Mouse (Mus musculus) heart, adult 2 months (tissue): Measurements from ENCODE around the gene Dhx9. TPM values are rescaled to one million over a fixed set of nuclear protein-coding genes. Genes with fewer than 3 reads are reported as not detected.
A peak's percentile ranks its signal among the peaks of the same experiment; 100 is the strongest.
"Not testable (repeated sequence)": the region's sequence is repeated elsewhere in the genome, so short reads cannot be mapped to it uniquely, and the experiment has no call there.

Experiments
- DNase-seq, 2 experiments: peaks; one replicate each; pipeline ENCODE4 v3.0.0; 2021
- H3K27ac ChIP-seq: fragments of 200-600 bp; 2 replicates; pipeline ENCODE4 v1.8.1; 2022
- H3K27me3 ChIP-seq: fragments of 200-500 bp; 2 replicates; pipeline ENCODE4 v1.6.1; 2012; ENCODE audit warnings: mild to moderate bottlenecking, low read length, inconsistent platforms, mixed read lengths; ENCODE audit not compliant: control insufficient read depth, insufficient read depth
- H3K36me3 ChIP-seq: fragments of 200-500 bp; 2 replicates; pipeline ENCODE4 v1.6.1; 2012; ENCODE audit warnings: low read length, inconsistent platforms; ENCODE audit not compliant: control insufficient read depth, insufficient read depth
- H3K4me1 ChIP-seq: fragments of 200-500 bp; 2 replicates; pipeline ENCODE4 v1.6.1; 2011; ENCODE audit warnings: low read length; ENCODE audit not compliant: control insufficient read depth, insufficient read depth
- H3K4me3 ChIP-seq: fragments of 200-600 bp; 2 replicates; pipeline ENCODE4 v1.8.1; 2022
- H3K79me2 ChIP-seq: fragments of 200-500 bp; replicated peaks from 2 replicates; pipeline ENCODE4 v1.6.1; 2012; ENCODE audit warnings: mild to moderate bottlenecking, inconsistent platforms, low read length, moderate library complexity, mixed read lengths; ENCODE audit not compliant: control insufficient read depth, insufficient read depth
- H3K9ac ChIP-seq: fragments of 200-500 bp; 2 replicates; pipeline ENCODE4 v1.6.1; 2012; ENCODE audit warnings: low read depth, mild to moderate bottlenecking, control low read depth, inconsistent platforms, low read length, mixed read lengths
- CTCF ChIP-seq: fragments of 200-600 bp; IDR thresholded peaks from 2 replicates; pipeline ENCODE4 v1.8.1; 2022; ENCODE audit warnings: antibody characterized with exemption, mild to moderate bottlenecking, moderate library complexity
- EP300 ChIP-seq: fragments of 200-500 bp; IDR thresholded peaks from 2 replicates; pipeline ENCODE4 v1.6.1; 2011; ENCODE audit warnings: low read depth, low read length, control low read depth; ENCODE audit not compliant: insufficient read depth
- POLR2A ChIP-seq: fragments of 200-500 bp; IDR thresholded peaks from 2 replicates; pipeline ENCODE4 v1.6.1; 2011; ENCODE audit warnings: mild to moderate bottlenecking, low read depth, low read length, control low read depth; ENCODE audit not compliant: insufficient read depth
- WGBS: fragments of 180-500 bp; shearing (Covaris S2); methylation state at CpG from one replicate; pipeline ENCODE4 v1.1.7; 2018; 5-methylcytosine and 5-hydroxymethylcytosine counted together
- intact Hi-C: fragments of 180-260 bp; cut with DNase I; formaldehyde crosslinking; loops from one replicate; pipeline ENCODE4 v1.15.1; 2025
- polyA plus RNA-seq: library from polyadenylated mRNA; depleted of rRNA; stranded (reverse); fragments of >200 nt; gene quantifications from 2 replicates; pipeline ENCODE4 v1.2.3, GENCODE M21; 2012
- total RNA-seq, 2 experiments: library from RNA; stranded (reverse); gene quantifications; 2 replicates each; pipeline ENCODE4 v1.2.3; 2021

Dhx9 gene
- total and polyA plus RNA-seq, 3 experiments: 10.1 to 45.4 (median 44.0) TPM

- Histone ChIP-seq H3K36me3 (peaks cover 7% of the 10 kb centered on the region), H3K4me3 (no peak overlapping the region), H3K27me3 (no peaks in the 10 kb centered on the region), H3K9ac (no peak overlapping the region), H3K27ac (no peak overlapping the region), H3K79me2 (peaks cover 6% of the 10 kb centered on the region), H3K4me1 (peaks cover 4% of the 10 kb centered on the region)
- TF ChIP-seq CTCF: no peak
- no peak for TF ChIP-seq EP300
- no peak for TF ChIP-seq POLR2A
- no peak for DNase-seq
- 83% methylated on average over 4 of the region's 4 CpGs for WGBS
- intact Hi-C loops: loop anchor here (5.0 kb wide), 1 partner anchor 252 kb away; the partner anchor contains the start of gene Rgs16
These were observed 2.5 kb upstream of the Dhx9 start for GRCm38 (mm10) chr1:153489963-153490362.

GRCm38 (mm10) chr1:153489540-153489939 is 2.1 kb upstream of the Dhx9 start:
- intact Hi-C loops: loop anchor here (5.0 kb wide), 1 partner anchor 253 kb away; the partner anchor contains the start of gene Rgs16
- Histone ChIP-seq H3K36me3 (peaks cover 11% of the 10 kb centered on the region), H3K4me3 (no peak overlapping the region), H3K79me2 (peaks cover 6% of the 10 kb centered on the region), H3K27me3 (no peaks in the 10 kb centered on the region), H3K9ac (no peak overlapping the region), H3K27ac (no peak overlapping the region), H3K4me1 (peaks cover 4% of the 10 kb centered on the region)
- WGBS: 26% methylated on average over 2 of the region's 2 CpGs
- TF ChIP-seq CTCF: no peak
- no peak for TF ChIP-seq POLR2A
- no peak for TF ChIP-seq EP300
- DNase-seq: no peak

- Histone ChIP-seq H3K79me2 (peaks cover 6% of the 10 kb centered on the region), H3K36me3 (peaks cover 11% of the 10 kb centered on the region), H3K27me3 (no peaks in the 10 kb centered on the region), H3K4me3 (no peak overlapping the region), H3K9ac (no peak overlapping the region), H3K27ac (no peak overlapping the region), H3K4me1 (peaks cover 4% of the 10 kb centered on the region)
- intact Hi-C loops: loop anchor here (5.0 kb wide), 1 partner anchor 253 kb away; the partner anchor contains the start of gene Rgs16
- peak; percentile 42 for TF ChIP-seq CTCF
- no peak for TF ChIP-seq POLR2A
- TF ChIP-seq EP300: no peak
- 40% methylated on average over 7 of the region's 7 CpGs for WGBS
- DNase-seq: peak; percentile 44 to 68
These were observed 1.7 kb upstream of the Dhx9 start for GRCm38 (mm10) chr1:153489132-153489531.

GRCm38 (mm10) chr1:153486767-153487499 is 527 bp downstream of the Dhx9 start:
- intact Hi-C loops: loop anchor here (5.0 kb wide), 1 partner anchor 255 kb away; the partner anchor contains the start of gene Rgs16
- Histone ChIP-seq H3K4me3 (peak overlapping the region; percentile 90), H3K79me2 (peaks cover 9% of the 10 kb centered on the region), H3K9ac (peak overlapping the region; percentile 83), H3K36me3 (peaks cover 17% of the 10 kb centered on the region), H3K27ac (peak overlapping the region; percentile 92), H3K4me1 (peaks cover 4% of the 10 kb centered on the region), H3K27me3 (no peaks in the 10 kb centered on the region)
- WGBS: under 1% methylated on average over 64 of the region's 64 CpGs
- peak; percentile 62 to 64 for DNase-seq
- TF ChIP-seq EP300 (no peak), CTCF (no peak), POLR2A (no peak)

- intact Hi-C loops: loop anchor here (5.0 kb wide), 1 partner anchor 256 kb away; the partner anchor contains the start of gene Rgs16
- H3K4me3 ChIP-seq: peak overlapping the region; percentile 90
- not testable (repeated sequence) for H3K79me2 ChIP-seq, H3K27ac ChIP-seq, H3K27me3 ChIP-seq, H3K4me1 ChIP-seq, H3K9ac ChIP-seq, DNase-seq
- 16% methylated on average over 6 of the region's 6 CpGs for WGBS
- H3K36me3 ChIP-seq: peaks cover 17% of the 10 kb centered on the region
These were observed 1.3 kb downstream of the Dhx9 start for GRCm38 (mm10) chr1:153486120-153486519.

GRCm38 (mm10) chr1:153485201-153485796 is 2.2 kb downstream of the Dhx9 start:
- no peak overlapping the region; the same call in 1 of the 2 replicates for H3K4me3 ChIP-seq
- DNase-seq: no peak
- WGBS: 39% methylated on average over 2 of the region's 2 CpGs
- no peak overlapping the region for H3K27ac ChIP-seq
- peaks cover 4% of the 10 kb centered on the region for H3K4me1 ChIP-seq
- H3K9ac ChIP-seq: no peak overlapping the region
- no peak for TF ChIP-seq POLR2A
- peaks cover 21% of the 10 kb centered on the region for H3K36me3 ChIP-seq
- intact Hi-C loops: loop anchor here (5.0 kb wide), 1 partner anchor 257 kb away; the partner anchor contains the start of gene Rgs16
- no peaks in the 10 kb centered on the region for H3K27me3 ChIP-seq
- H3K79me2 ChIP-seq: peaks cover 9% of the 10 kb centered on the region
